Mouse (Mus musculus) left cerebral cortex, adult 9 months (tissue): ENCODE results near the gene Olfr191.
"Not testable (repeated sequence)": the region's sequence is repeated elsewhere in the genome, so short reads cannot be mapped to it uniquely, and the experiment has no call there.

ENCODE experiments used
- DNase-seq, 2 experiments: peaks; one replicate each; pipeline ENCODE4 v3.0.0; 2022; ENCODE audit warnings: low spot score in 2 of 2

The Olfr191 gene

GRCm38 (mm10) chr16:59089722-59090121 is at the start of gene Olfr191:
TSS of gene Olfr191 (minus strand) at chr16:59089822.
- not testable (repeated sequence) for DNase-seq

GRCm38 (mm10) chr16:59130740-59131139 is 41.1 kb upstream of the Olfr191 start:
- DNase-seq: peak in 1 of 2 experiments; percentile 15

GRCm38 (mm10) chr16:59120969-59121368 is 31.3 kb upstream of the Olfr191 start, which contains the start of gene Olfr194:
TSS of gene Olfr194 (minus strand) at chr16:59121069.
- DNase-seq: no peak

GRCm38 (mm10) chr16:59111781-59112180 is 22.2 kb upstream of the Olfr191 start, which contains the start of gene Olfr193:
TSS of gene Olfr193 (minus strand) at chr16:59111881.
- no peak for DNase-seq

GRCm38 (mm10) chr16:59108522-59108921 is 18.9 kb upstream of the Olfr191 start:
- not testable (repeated sequence) for DNase-seq

GRCm38 (mm10) chr16:59105312-59105711 is 15.7 kb upstream of the Olfr191 start:
- no peak for DNase-seq

- DNase-seq: not testable (repeated sequence)
Measured at GRCm38 (mm10) chr16:59081113-59081512, 8.5 kb downstream of the Olfr191 start.

- no peak for DNase-seq
Measured at GRCm38 (mm10) chr16:59077905-59078304, 11.7 kb downstream of the Olfr191 start, which contains the start of gene Olfr190. TSS of gene Olfr190 (minus strand) at chr16:59078005.

GRCm38 (mm10) chr16:59073520-59073919 is 16.1 kb downstream of the Olfr191 start:
- no peak for DNase-seq

GRCm38 (mm10) chr16:59071755-59072154 is 17.9 kb downstream of the Olfr191 start:
- no peak for DNase-seq

GRCm38 (mm10) chr16:59062411-59062810 is 27.2 kb downstream of the Olfr191 start:
- DNase-seq: not testable (repeated sequence)

- not testable (repeated sequence) for DNase-seq
Measured at GRCm38 (mm10) chr16:59049286-59049685, 40.3 kb downstream of the Olfr191 start.

- DNase-seq: no peak
Measured at GRCm38 (mm10) chr16:59048860-59049259, 40.8 kb downstream of the Olfr191 start.

GRCm38 (mm10) chr16:59047579-59047978 is 42.0 kb downstream of the Olfr191 start:
- no peak for DNase-seq

- no peak for DNase-seq
Measured at GRCm38 (mm10) chr16:59045835-59046234, 43.8 kb downstream of the Olfr191 start.

GRCm38 (mm10) chr16:59039710-59040109 is 49.9 kb downstream of the Olfr191 start, which contains the start of gene Olfr187:
TSS of gene Olfr187 (minus strand) at chr16:59039767.
- no peak for DNase-seq
